Mouse (Mus musculus): ENCODE data around the gene Clic6.

DNA sequence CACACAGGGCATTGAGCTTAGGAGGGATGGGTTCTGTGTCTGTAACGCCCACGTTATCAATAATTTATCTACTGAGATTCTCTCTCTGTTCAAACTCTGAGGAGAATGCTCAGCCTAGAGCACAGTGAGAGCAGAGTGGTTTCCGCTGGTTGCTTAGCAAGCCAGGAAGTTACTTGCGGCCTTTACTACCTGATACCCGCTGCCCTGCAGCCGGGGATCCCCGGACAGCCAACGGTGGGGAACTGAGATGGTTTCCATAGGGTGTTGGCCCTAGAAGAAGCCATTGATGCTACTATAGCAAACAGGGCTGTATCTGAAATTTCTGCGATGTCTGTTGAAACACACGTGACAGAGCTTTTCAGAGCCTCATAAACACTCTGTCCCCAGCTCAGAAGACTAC lies 90.3 kb downstream of the Clic6 start:
- no peak for TF ChIP-seq POLR2A (IDR thresholded peaks at IDR 0.05; ENCODE audit: insufficient read depth, low read length)
- TF ChIP-seq EP300 (IDR thresholded peaks at IDR 0.05; ENCODE audit: insufficient read depth, low read depth, low read length), result no peak

All from ES-Bruce4 (cell line).